Mouse (Mus musculus) granulocyte monocyte progenitor cell, adult 5-6 weeks (primary cell): ENCODE measurements at regions not wholly inside any gene's neighbourhood (a gene's known extent, or its start where the extent isn't known, plus 50 kb on each side); places are given as distances from the start of the nearest gene placed in this dataset.

ENCODE experiments used
- ATAC-seq: replicated peaks from 2 replicates; pipeline ENCODE4 v1.8.0; 2016; ENCODE audit warnings: mild to moderate bottlenecking, moderate TSS enrichment, inconsistent platforms; ENCODE audit not compliant: poor library complexity, severe bottlenecking

DNA sequence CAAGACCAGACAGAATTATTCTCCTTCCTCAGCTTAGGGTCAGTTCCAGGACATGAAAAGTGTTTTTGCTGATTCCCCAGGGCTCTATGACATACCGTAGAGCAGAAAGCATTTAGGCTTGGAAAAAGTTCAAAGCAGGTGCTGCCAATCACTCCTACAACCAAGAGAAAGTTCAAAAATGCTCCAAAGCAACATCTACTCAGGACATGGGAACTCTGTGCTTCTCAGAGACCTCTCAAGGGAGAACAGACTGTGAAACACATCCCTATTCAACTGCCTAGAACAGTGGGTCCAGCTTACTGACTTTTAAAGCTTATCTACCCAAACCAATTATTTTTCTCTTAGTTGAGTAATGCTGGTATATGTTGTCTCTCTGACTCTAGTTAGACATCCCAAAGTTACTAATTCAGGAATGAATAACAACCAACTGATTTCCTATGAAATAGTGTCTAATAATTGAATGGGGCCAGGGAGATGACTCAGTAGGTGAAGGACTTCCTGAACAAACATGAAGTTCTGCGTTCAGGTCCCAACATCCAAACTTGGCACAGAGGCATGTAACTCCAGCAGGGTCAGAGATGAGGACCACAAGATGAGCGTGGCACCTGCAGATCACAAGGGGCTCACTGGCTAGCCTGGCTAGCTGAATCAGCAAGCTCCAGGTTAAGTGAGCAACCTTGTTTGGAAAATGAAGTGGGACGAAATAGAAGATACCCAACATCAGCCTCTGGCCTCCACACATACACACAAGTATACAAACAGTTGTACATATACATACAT, 228.7 kb upstream of the Hnrnpa3 start:
- no peak for ATAC-seq

DNA sequence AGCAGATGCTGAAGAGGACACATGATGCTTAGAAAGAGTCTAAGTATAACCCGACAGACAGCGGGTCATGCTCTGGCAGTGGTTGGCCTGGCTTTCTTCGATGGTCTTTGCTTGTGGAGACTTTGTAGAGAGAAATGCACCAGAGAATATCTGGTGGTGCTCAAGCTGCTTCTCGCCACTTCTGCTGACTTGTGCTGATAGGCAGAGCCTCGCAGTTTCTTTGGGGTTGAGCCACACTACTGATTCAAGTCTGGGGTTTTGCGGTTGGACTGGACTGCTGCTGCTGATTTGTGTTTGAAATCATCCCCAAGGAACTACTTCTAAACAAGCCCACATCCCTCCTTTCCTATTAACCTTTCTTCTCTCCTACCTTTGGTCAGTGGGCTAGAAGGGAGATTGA, 227.1 kb upstream of the Hnrnpa3 start:
- ATAC-seq: no peak

- ATAC-seq: no peak
These were observed 224.5 kb upstream of the Hnrnpa3 start for GRCm38 (mm10) chr2:75434521-75434920.

DNA sequence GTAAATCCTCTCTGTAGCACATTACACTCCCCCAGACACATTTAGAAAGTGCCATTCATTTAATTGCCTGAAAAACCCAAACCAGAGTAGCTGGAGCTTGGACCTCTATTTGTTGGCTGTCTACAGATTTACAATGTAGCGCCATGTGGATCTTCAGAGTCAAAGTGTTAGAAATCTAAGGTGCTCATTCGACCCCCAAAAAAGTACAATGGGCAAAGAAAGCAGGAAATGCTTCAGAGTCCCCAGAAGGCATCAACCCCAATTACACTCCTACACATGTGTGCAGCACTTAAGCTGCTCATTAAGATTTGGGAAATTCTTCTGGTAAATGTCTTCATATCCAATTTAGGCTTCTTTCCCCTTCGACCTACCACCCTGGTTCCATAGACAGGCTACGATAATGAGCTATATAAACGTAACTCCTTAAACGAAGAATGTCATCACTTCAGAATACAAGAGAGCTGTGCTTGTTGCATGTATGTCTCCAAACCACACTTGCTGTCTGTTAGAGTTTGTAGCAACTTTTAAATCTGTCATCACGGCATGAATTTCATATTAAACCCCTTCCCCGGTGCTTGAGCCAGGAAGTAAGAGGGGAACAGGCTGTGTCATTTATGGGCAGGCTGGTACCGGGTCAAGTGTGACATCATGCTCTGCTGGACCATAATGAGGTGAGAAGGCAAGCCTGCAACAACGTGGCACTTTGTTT, 219.4 kb upstream of the Hnrnpa3 start:
- ATAC-seq: no peak

DNA sequence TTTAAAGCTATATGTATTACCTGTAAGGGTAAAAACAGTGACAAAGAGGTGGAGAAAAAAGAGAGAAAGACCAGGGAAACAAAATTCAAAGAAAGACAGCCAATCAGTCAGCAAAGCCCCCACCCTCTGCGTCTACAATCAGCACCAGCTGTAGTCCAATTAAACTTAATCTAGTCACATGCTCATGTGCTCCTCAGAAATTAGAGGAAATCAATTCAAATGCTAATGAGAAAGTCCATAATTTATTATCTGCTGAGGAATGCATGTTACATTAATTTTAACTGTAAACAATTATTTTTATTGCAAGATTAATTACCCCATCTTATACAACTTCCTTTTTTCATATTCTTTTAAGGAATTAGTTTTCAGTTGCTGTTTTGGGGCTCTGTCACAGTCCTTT, 216.4 kb upstream of the Hnrnpa3 start:
- ATAC-seq: no peak

- no peak for ATAC-seq
These were observed 213.9 kb upstream of the Hnrnpa3 start for GRCm38 (mm10) chr2:75445189-75445588.

- ATAC-seq: no peak
These were observed 211.9 kb upstream of the Hnrnpa3 start for GRCm38 (mm10) chr2:75446996-75447715.

DNA sequence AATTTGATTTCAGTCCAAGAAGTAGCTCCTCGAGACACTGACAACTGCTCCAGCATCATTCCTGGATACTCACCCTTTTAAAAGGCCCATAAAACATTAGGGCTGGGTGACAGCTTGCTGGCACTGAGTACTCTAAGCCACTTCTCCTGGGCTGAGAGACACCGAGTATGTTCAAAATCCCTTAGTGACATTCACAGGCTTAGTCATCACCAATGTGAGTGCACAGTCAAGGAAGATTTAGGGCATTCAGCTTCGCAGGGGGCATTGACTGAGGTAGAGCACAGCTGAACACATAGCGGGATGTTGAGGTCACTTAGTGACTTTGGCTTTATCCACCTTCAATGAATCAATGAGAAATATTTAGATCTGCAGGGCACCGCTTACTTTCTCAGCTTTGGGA, 210.8 kb upstream of the Hnrnpa3 start:
- ATAC-seq: no peak

DNA sequence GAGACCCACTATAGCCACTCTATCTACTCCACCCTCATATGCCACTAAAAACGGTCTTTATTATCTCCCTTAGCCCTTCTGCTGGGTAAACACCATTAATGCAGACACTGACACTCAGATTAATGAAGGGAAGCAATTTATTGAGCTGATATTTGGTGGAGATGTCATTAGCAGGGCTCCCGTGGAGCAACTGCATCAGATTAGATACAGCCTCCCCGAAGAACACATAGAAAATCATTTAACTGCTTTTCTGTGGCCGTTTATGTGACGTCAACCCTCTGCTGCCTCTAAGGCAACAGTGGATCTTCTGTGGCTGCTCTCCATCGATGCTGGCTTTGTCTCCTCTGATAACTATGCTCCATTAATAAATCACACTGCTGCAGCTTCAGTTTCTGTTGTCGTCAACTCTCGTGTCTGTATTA, 207.2 kb upstream of the Hnrnpa3 start:
- no peak for ATAC-seq

GRCm38 (mm10) chr2:75452274-75453148, 206.6 kb upstream of the Hnrnpa3 start:
- ATAC-seq: no peak

DNA sequence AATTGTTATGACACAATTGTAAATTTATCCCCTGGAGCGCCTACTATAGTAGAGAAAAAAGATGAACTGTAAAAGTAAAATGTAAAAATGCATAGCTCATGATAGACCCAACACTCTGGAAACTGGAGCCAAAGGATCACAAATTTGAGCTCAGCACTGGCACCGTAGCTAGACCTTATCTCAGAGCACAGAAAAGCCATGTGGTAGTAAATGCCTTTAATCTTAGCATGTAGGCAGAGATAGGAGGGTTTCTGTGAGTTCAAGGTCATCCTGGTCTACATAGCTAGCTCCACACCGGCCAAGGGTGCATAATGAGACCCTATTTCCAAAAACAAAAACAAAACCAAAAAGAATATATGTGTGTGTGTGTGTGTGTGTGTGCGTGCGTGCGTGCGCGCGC, 203.6 kb upstream of the Hnrnpa3 start:
- ATAC-seq: no peak

GRCm38 (mm10) chr2:75456272-75456671, 202.8 kb upstream of the Hnrnpa3 start:
- ATAC-seq: no peak

- no peak for ATAC-seq
These were observed 201.6 kb upstream of the Hnrnpa3 start for GRCm38 (mm10) chr2:75457423-75457822.

DNA sequence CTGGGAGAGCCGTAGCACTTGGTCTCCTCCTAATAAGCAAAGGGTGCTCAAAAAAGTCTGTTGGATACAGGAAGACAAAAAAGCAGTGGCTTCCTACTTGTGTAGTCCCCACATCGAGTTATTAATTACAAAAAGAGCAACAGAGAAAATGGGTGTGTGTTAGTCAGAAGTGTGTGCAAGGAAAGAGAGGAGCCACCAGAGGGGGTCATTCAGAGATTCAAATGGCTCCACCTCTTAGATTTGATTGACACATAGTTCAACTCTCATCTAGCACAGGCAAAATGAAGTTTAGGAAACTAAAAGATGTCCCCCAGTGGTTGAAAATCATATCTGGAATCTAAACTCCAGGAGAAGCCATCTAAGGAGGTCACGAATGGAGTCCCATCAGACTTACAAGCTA, 200.2 kb upstream of the Hnrnpa3 start:
- ATAC-seq: no peak

DNA sequence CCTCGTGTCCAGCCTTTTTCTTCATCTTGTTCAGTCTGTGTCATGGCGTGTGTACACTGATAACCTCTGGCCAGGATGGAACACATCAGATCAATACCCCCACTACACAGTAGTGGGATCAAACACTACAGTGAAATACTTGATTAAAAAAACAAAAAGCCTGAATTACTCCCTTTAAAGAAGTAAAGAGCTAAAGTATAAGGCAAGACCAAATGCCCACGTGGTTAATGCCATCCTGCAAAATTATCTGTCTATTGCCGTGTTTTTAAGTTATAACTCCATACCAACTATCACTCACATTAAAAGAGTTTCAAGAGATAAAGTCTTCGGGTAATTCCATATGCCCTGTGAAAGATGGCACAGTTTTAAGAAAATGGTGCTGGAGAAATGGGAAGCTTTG, 198.6 kb upstream of the Hnrnpa3 start:
- ATAC-seq: no peak

GRCm38 (mm10) chr2:75461019-75461418, 198.0 kb upstream of the Hnrnpa3 start:
- 0 out of 2 replicates have a peak, but pooled peaks have one; percentile 31 for ATAC-seq

GRCm38 (mm10) chr2:75461421-75461991, 197.6 kb upstream of the Hnrnpa3 start:
- ATAC-seq: no peak

GRCm38 (mm10) chr2:75462030-75462671, 196.9 kb upstream of the Hnrnpa3 start:
- ATAC-seq: no peak

- no peak for ATAC-seq
These were observed 196.0 kb upstream of the Hnrnpa3 start for GRCm38 (mm10) chr2:75463091-75463490.
